Mouse (Mus musculus) midbrain, embryonic 10.5 days (tissue): ENCODE data around the gene Armh1. TPM values are rescaled to one million over a fixed set of nuclear protein-coding genes. Genes with fewer than 3 reads are reported as not detected.
"Not testable (repeated sequence)": the region's sequence is repeated elsewhere in the genome, so short reads cannot be mapped to it uniquely, and the experiment has no call there.

Experiments
- DNase-seq: peaks from one replicate; pipeline ENCODE4 v3.0.0-alpha.2; 2017; ENCODE audit warnings: low spot score
- H3K27ac ChIP-seq: fragments of 300-500 bp; sonication (generic); replicated peaks from 2 replicates; pipeline ENCODE4 v1.5.1; 2016; ENCODE audit warnings: mild to moderate bottlenecking
- H3K27me3 ChIP-seq: fragments of 300-500 bp; sonication (generic); 2 replicates; pipeline ENCODE4 v1.6.1; 2016; ENCODE audit warnings: low read depth, mild to moderate bottlenecking; ENCODE audit not compliant: poor library complexity, severe bottlenecking
- H3K36me3 ChIP-seq: fragments of 300-500 bp; sonication (generic); 2 replicates; pipeline ENCODE4 v1.6.1; 2016; ENCODE audit warnings: mild to moderate bottlenecking, moderate library complexity
- H3K4me1 ChIP-seq: fragments of 300-500 bp; sonication (generic); 2 replicates; pipeline ENCODE4 v1.6.1; 2016
- H3K4me3 ChIP-seq: fragments of 300-500 bp; sonication (generic); 2 replicates; pipeline ENCODE4 v1.5.1; 2016; ENCODE audit warnings: mild to moderate bottlenecking, moderate library complexity
- H3K9me3 ChIP-seq: fragments of 300-500 bp; sonication (generic); replicated peaks from 2 replicates; pipeline ENCODE4 v1.6.1; 2016; ENCODE audit warnings: mild to moderate bottlenecking
- WGBS: fragments of 180-500 bp; shearing (Covaris S2); methylation state at CpG from one replicate; pipeline ENCODE4 v1.1.7; 2016; 5-methylcytosine and 5-hydroxymethylcytosine counted together
- polyA plus RNA-seq: library from polyadenylated mRNA; unstranded; fragments of >200 nt; fragmentation: Nextera tagmentation; extraction: Ambion mirVana; gene quantifications from 2 replicates; pipeline ENCODE4 v1.2.1, GENCODE M21; 2016

Gene Armh1
- polyA plus RNA-seq, 1 experiment from 2014 or later = 0.22 TPM

DNA sequence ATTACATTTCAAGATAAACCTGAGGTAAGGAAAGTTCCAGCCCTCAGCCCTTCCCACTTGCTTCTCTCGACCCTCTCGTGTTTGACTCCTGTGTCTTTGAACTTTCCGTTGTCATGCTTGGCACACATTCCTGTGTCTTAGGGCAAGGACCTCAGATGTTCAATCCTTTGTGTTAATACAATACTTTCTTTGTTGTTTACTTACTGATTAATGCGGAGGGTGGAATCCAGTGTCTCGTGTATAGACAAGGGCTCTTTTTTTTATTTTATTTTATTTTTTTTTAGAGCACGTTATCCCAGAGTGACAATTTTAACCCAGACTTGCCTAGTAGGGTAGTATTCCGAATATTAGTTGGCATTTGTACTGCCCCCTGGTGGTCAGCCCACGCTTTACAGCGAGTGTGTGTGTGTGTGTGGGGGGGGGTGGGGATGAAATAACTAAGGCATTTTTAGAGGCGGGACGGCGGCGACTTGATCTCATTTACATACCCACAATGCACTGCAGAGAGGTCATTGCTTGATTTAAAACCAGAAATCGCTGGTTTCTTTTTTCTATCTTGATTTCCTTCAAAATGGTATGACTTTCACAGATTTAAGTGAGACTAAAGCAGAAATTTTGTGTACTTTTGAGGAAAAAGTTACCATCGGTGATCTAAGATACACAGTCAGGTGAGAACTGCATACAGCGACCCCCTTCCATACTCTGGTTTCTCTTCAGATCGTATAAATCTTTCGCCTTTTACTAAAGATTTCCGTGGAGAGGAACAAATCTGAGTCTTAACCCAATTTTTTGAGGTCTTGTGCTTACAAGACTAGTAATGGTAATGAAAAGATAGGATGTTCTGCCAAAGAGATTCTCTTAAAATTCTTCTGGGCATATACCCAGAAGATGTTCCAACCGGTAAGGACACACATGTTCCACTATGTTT lies 41.5 kb downstream of the Armh1 start:
- H3K4me3 ChIP-seq = peak overlapping the region; percentile 23; the same call in 1 of the 2 replicates
- 3% methylated on average over 20 of the region's 20 CpGs for WGBS
- H3K4me1 ChIP-seq = peaks cover 14% of the 10 kb centered on the region
- peak; percentile 88 for DNase-seq
- H3K27ac ChIP-seq = peak overlapping the region; percentile 89
- no peaks in the 10 kb centered on the region for H3K9me3 ChIP-seq
- no peaks in the 10 kb centered on the region for H3K36me3 ChIP-seq
- peaks cover 5% of the 10 kb centered on the region; the same call in 1 of the 2 replicates for H3K27me3 ChIP-seq

DNA sequence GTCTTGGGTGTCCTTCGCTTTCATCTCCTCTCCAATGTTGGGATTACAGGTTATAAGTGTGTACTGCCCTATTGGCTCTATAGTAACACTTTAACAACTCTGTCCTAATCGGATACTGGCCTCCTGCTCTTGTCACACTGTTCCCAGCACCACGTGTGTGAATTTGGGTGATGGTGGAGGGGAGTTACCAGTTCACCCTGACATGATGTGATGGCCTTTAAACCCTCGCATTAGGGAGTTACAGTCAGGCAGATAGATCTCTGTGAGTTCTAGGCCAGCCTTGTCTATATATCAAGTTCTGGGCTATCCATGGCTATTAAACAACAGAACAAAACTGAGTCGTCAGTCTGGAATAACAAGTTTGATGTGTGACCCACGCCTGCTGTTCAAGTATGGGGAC lies 42.3 kb downstream of the Armh1 start:
- DNase-seq = no peak
- Histone ChIP-seq H3K27ac (no peak overlapping the region), H3K36me3 (no peaks in the 10 kb centered on the region), H3K4me3 (no peak overlapping the region), H3K4me1 (peaks cover 14% of the 10 kb centered on the region), H3K27me3 (peaks cover 5% of the 10 kb centered on the region; the same call in 1 of the 2 replicates), H3K9me3 (no peaks in the 10 kb centered on the region)
- 83% methylated on average over 6 of the region's 6 CpGs for WGBS

DNA sequence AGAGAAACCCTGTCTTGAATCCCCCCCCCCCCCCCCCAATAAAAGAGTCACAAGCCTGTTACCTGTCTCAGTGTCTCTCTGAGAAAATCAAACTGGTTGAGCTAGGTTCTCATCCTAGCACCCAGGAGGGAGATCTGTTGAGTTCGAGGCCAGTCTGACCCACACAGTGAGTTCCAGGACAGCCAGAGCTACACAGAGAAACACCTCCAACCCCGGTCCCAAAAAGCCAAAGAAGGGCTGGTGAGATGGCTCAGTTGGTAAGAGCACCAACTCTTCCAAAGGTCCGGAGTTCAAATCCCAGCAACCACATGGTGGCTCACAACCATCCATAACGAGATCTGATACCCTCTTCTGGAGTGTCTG lies 49.0 kb downstream of the Armh1 start:
- WGBS = 72% methylated on average over 4 of the region's 4 CpGs
- 0 out of 2 replicates have a peak overlapping the region, but pooled peaks have one; percentile 93 for H3K27ac ChIP-seq
- no peak for DNase-seq
- no peak overlapping the region for H3K4me3 ChIP-seq
- H3K9me3 ChIP-seq = no peaks in the 10 kb centered on the region
- H3K4me1 ChIP-seq = no peaks in the 10 kb centered on the region
- no peaks in the 10 kb centered on the region for H3K27me3 ChIP-seq
- no peaks in the 10 kb centered on the region for H3K36me3 ChIP-seq

DNA sequence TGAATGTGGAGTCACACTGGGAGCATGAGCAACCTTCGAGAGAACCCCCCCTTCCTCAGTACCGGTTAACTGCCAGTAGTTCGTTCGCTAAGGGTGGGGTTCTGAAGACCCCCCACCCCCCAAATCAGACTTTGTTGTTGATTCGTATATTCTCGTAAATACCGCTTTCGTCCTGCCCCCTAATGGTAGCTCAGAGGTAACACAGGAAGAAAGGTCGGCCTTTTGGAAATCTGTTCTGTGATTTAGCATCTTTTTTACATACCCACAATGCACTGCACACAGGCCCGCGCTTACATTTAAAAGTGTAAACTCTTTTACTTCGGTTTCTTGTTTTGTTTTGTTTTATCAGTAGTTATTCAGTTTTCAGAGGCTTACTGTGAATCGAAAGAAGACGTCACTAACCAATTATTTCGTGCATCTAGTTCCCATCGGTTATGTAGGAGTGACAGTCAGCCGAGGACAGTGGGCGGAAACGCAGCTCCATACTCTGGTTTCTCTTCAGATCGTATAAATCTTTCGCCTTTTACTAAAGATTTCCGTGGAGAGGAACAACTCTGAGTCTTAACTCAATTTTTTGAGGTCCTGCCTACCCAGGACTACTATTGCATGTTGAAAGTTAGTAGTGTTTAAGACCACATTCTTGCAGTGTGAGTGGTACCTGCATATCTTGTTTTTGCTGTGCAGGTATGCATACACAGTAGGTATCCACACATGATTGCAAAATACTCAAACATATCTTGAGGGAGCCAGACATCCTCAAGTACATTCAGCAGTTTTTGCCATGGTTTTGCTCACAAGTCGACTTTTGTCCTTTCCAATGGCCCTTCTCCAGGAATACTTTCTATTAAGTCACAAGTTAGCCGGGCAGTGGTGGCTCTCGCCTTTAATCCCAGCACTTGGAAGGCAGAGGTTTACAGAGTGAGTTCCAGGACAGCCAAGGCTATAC lies 49.6 kb downstream of the Armh1 start:
- Histone ChIP-seq H3K27ac (peak overlapping the region; percentile 93), H3K4me1 (no peaks in the 10 kb centered on the region), H3K9me3 (no peaks in the 10 kb centered on the region), H3K36me3 (no peaks in the 10 kb centered on the region), H3K27me3 (no peaks in the 10 kb centered on the region), H3K4me3 (peak overlapping the region; percentile 44)
- DNase-seq = peak; percentile 55
- 2% methylated on average over 25 of the region's 25 CpGs for WGBS

DNA sequence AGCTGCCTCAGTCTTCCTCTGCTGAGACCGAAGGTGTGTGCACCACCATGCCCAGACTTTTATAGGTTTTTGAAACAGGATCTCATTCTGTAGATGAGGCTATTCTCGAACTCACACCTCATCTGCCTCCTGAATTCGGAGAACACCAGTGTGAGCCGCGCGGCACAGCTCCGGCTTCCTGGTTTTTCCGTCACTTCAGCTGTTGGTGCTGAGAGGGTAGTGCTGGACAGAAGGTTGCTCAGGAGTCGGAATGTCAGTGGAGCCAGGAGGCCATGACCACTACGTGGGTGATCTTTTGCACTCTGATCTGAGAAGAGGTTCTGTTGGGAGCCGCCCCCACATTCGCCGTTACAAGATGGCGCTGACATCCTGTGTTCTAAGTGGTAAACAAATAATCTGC lies 60.1 kb downstream of the Armh1 start:
- H3K4me1 ChIP-seq = peaks cover 3% of the 10 kb centered on the region; the same call in 1 of the 2 replicates

DNA sequence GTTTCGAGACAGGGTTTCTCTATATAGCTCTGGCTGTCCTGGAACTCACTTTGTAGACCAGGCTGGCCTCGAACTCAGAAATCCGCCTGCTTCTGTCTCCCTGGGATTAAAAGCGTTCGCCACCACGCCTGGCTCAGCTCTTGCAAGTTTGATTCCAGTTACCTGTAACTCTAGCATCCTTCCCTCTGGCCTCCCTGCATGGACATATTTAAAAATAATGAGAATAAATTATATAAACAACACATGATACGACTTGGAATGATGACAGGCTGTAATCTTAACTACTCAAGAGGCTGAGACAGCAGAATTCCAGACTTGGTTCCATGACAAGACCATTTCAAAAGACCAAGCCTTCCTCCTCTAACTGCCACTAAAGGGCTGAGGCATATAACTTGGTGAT lies 61.3 kb downstream of the Armh1 start:
- Histone ChIP-seq H3K4me1 (peaks cover 3% of the 10 kb centered on the region; the same call in 1 of the 2 replicates), H3K4me3 (no peak overlapping the region), H3K9me3 (no peaks in the 10 kb centered on the region; the same call in 1 of the 2 replicates), H3K27me3 (no peaks in the 10 kb centered on the region), H3K36me3 (no peaks in the 10 kb centered on the region), H3K27ac (no peak overlapping the region; the same call in 1 of the 2 replicates)
- DNase-seq = no peak
- 81% methylated on average over 7 of the region's 7 CpGs for WGBS

More for the DNA sequence above, 60.1 kb downstream of the Armh1 start:
- Histone ChIP-seq H3K27ac (no peak overlapping the region), H3K4me3 (no peak overlapping the region), H3K27me3 (no peaks in the 10 kb centered on the region), H3K9me3 (no peaks in the 10 kb centered on the region; the same call in 1 of the 2 replicates), H3K36me3 (no peaks in the 10 kb centered on the region)
- DNase-seq = no peak
- 96% methylated on average over 14 of the region's 14 CpGs for WGBS

DNA sequence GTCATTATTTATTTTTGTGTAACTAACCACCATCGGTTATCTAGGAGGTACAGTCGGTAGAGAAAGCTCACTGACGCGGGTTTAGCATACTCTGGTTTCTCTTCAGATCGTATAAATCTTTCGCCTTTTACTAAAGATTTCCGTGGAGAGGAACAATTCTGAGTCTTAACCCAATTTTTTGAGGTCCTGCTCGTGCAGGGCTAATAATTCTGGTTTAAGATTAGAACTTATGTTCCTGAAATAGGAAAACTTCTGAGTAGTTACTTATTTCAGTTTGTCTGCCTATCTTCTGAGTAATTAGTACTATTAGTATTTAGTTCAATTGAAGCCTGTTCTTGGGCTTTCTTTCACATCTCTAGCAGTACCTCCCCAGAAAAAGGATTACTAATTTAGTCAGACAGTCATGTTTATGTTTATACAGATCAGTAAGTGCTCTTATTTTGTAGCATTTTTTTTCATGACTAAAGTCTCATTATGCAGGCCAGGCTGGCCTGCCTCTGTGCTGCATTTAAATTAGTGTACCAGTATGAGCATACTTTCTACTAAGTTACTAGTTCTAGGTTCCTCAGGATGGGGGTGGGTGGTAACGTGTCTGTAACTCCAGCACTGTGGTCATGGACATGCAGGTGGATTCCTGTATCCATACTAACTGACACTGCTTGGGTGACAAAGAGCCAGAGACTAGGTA lies 61.9 kb downstream of the Armh1 start:
- H3K4me1 ChIP-seq = peaks cover 3% of the 10 kb centered on the region; the same call in 1 of the 2 replicates
- WGBS = under 1% methylated on average over 9 of the region's 9 CpGs
- peak overlapping the region; percentile 96 for H3K27ac ChIP-seq
- DNase-seq = peak; percentile 73
- H3K4me3 ChIP-seq = peak overlapping the region; percentile 46
- no peaks in the 10 kb centered on the region for H3K27me3 ChIP-seq
- H3K9me3 ChIP-seq = no peaks in the 10 kb centered on the region; the same call in 1 of the 2 replicates
- H3K36me3 ChIP-seq = no peaks in the 10 kb centered on the region

DNA sequence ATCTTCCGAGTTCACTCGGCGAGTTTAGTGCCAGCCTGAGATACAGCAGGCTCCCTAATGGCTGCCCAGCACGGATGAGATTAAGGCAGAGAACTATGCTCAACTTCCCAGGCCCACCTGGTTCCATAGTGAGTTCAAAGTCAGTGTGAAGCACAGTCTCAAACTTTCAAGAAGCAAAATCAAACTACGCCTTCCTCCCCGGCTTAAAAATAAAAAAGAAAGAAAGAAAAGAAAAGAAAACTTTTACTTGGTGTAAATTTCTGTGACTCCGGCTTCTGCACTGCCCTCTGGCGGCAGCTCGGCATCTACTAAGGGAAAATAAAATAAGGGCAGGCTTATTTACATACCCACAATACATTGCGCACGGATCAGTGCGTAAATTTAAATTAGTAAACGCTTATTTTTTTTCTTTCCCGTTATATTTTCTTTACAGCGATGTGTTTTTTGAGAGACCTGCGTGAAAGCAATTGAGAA lies 62.5 kb downstream of the Armh1 start:
- Histone ChIP-seq H3K4me1 (peaks cover 3% of the 10 kb centered on the region; the same call in 1 of the 2 replicates), H3K36me3 (no peaks in the 10 kb centered on the region), H3K27me3 (no peaks in the 10 kb centered on the region), H3K4me3 (peak overlapping the region; percentile 46), H3K9me3 (no peaks in the 10 kb centered on the region; the same call in 1 of the 2 replicates), H3K27ac (peak overlapping the region; percentile 96)
- peak; percentile 83 for DNase-seq
- WGBS = 2% methylated on average over 16 of the region's 16 CpGs

DNA sequence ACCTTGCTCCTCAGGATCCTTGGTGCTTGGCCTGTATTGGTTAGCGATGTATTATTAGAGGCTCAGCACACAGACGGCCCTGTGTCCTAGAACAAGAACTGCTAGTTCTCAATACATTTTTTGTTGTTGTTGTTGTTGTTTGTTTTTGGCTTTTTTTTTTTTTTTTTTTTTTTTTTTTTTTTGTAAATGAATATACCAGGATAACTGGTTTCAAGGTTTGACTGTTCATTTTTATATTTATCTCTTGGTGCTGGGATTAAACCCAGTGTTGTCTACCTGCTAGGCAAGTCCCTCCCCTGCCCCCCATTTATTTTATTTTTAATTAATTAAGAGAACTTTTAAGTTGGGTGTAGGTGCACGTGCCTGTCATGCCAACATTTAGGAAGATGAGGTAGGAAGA lies 63.0 kb downstream of the Armh1 start:
- Histone ChIP-seq H3K27ac (peak overlapping the region; percentile 96), H3K27me3 (no peaks in the 10 kb centered on the region)
- WGBS = 58% methylated on average over 3 of the region's 3 CpGs

DNA sequence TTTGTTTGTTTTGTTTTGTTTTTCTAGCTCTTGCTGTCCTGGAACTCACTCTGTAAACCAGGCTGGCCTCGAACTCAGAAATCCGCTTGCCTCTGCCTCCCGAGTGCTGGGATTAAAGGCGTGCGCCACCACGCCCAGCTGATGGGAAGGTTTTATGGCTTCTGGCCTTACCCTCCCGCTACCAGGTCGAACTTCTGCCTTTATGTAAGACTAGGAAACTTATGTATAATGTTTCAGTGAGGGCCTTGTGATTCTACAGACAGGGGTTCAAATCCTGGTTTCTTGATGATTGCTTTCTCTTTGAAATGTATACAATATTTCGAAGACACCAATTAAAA lies 69.2 kb downstream of the Armh1 start:
- H3K27me3 ChIP-seq, DNase-seq, H3K9me3 ChIP-seq: not testable (repeated sequence)
- Histone ChIP-seq H3K36me3 (peaks cover 29% of the 10 kb centered on the region), H3K4me3 (peak overlapping the region; percentile 78), H3K4me1 (peaks cover 23% of the 10 kb centered on the region), H3K27ac (peak overlapping the region; percentile 90)
- 12% methylated on average over 9 of the region's 9 CpGs for WGBS

More for the DNA sequence above, 63.0 kb downstream of the Armh1 start:
- Histone ChIP-seq H3K36me3 (no peaks in the 10 kb centered on the region), H3K9me3 (no peaks in the 10 kb centered on the region; the same call in 1 of the 2 replicates), H3K4me3 (peak overlapping the region; percentile 46), H3K4me1 (peaks cover 3% of the 10 kb centered on the region; the same call in 1 of the 2 replicates)
- DNase-seq = no peak

DNA sequence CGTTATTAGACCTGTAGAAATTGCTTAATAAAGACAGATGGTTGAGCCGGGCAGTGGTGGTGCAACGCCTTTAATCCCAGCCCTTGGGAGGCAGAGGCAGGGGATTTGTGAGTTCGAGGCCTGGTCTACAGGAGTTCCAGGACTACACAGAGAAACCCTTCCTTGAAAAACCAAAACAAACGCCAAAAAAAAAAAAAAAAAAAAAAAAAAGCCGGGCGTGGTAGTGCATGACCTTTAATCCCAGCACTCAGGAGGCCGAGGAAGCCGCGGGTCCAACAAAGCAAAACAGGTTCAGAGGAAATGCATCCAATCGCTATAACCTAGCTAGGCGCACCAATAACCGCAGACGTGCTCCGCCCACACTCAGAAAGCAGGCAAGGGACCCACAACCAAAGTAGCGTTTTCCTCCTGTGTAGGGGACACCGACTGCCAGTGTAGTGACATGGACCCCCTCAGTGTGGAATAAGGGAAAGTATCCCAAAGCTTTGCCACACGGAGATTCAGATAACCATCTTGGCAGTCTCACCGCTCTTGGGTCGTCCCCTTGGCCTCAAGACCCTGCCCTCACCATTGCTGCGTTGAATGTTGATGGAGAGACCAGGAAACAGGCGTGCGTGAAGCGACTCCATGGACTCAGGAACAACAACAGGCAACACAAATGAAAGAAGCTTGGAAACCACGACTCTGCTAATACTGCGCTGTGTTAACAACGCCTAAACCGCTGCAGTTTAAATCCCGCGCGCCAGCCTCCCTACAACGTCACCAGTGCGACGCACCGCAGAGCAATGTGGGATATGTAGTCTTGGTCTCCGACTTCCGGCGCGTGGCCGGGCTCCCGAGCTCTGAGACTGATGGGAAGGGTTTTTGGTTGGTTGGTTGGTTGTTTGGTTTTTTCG lies 69.8 kb downstream of the Armh1 start, which contains the start of gene Kif2c:
Gene Kif2c, minus strand, starts transcription at position 777 of the 896 bp plus-strand sequence.
- Histone ChIP-seq H3K36me3 (peaks cover 35% of the 10 kb centered on the region), H3K9me3 (no peaks in the 10 kb centered on the region), H3K4me3 (peak within 1 kb of the TSS; percentile 78), H3K4me1 (peaks cover 23% of the 10 kb centered on the region), H3K27me3 (no peaks in the 10 kb centered on the region), H3K27ac (peak within 1 kb of the TSS; percentile 90)
- peak; percentile 90 for DNase-seq
- WGBS = 1% methylated on average over 42 of the region's 42 CpGs
